Mouse (Mus musculus): ENCODE results near the gene Rnf41.

The Rnf41 gene

DNA sequence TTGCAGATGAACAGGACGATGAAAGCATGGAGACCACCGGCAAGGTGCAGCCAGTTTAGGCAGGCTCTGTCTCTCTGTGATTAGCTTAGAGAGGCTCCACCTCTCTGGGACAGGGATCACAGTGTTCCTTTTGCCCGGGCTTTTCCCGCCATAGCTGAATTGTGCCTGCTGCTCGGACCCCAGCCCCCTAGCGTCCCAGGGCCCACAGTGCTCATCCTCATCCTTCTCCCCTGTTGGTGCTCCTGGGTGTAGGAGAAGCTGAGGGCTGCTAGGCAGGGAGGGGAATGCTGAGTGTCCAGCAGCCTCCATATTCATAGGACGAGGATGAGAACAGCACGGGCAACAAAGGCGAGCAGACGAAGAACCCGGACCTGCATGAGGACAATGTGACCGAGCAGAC lies 62.9 kb downstream of the Rnf41 start:
- no peak for DNase-seq (ENCODE audit: inconsistent ontology term)

DNA sequence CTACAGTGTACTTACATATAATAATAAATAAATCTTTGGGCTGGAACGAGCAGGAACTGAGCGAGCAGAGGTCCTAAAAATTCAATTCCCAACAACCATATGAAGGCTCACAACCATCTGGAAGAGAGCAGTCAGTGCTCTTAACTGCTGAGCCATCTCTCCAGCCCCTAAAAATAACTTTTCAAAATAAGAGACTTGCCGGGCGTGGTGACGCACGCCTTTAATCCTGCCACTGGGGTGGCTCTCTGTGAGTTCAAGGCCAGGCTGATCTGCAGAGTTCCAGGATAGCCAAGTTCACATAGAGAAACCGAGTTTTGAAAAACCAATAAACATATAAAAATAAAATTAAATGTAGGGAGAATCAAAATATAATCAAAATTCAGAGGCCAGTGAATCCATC lies 74.9 kb downstream of the Rnf41 start:
- DNase-seq (ENCODE audit: inconsistent ontology term): no peak

DNA sequence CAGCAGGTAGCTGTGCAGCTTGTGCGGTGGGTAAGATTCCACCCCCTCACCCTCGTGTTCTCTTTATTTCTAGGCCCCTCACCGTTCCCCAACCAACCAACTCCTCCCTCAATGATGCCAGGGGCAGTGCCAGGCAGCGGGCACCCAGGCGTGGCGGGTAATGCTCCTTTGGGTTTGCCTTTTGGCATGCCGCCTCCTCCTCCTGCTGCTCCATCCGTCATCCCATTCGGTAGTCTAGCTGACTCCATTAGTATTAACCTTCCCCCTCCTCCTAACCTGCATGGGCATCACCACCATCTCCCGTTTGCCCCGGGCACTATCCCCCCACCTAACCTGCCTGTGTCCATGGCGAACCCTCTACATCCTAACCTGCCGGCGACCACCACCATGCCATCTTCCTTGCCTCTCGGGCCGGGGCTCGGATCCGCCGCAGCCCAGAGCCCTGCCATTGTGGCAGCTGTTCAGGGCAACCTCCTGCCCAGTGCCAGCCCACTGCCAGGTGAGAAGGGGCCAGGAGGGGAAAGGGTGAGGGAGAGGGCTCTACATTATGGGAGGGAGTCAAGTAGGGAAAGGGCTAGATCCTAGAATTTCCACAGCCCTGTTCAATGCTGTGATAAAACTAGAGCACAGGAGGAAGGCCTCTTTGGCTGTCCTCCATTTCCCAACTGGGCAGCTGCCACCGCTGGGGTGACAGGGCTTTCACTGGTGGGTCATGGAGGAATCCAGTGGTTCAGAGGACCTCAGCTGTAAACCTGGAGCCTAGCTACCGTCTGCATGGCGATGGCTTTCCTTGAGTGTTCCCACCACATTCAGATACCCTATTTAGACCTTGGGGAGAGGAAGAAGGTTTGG lies 76.6 kb downstream of the Rnf41 start:
- no peak for DNase-seq (ENCODE audit: inconsistent ontology term)

DNA sequence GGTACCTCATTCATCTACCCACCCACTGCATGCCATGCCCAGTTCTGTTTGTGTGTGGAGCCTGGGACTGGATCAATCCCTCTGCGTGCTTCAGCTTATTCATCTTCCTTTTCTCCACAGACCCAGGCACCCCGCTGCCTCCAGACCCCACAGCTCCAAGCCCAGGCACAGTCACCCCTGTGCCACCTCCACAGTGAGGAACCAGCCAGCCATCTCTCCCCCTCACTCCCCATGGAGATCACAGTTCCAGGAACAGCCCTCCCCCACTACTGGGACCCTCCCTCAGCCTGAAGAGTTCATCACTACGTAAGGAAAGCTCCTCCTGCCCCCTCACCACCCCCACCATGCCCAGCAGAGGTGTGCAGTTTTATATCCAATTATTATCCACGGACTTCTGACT lies 77.3 kb downstream of the Rnf41 start:
- no peak for DNase-seq (ENCODE audit: inconsistent ontology term)

DNA sequence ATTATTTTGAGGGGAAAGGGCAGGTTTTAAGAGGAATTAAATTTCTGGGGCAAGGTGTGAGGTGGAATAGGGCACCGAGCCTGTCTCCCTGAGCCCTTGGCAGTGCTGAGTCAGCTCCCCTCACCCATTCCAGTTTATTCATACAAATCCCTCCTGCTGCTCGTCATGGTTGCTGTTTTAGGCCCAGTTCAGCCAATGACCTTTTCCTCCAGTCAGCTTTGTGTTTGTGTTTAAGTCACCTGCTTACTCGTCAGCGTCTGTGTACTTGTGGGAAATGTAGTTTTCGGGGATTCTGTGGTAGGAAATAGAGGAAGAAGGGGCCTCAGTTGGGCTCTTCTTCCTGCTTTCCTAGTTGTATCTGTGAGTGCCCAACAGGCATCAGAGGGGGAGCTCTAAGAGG lies 77.9 kb downstream of the Rnf41 start:
- DNase-seq (ENCODE audit: inconsistent ontology term): peak; percentile 36

DNA sequence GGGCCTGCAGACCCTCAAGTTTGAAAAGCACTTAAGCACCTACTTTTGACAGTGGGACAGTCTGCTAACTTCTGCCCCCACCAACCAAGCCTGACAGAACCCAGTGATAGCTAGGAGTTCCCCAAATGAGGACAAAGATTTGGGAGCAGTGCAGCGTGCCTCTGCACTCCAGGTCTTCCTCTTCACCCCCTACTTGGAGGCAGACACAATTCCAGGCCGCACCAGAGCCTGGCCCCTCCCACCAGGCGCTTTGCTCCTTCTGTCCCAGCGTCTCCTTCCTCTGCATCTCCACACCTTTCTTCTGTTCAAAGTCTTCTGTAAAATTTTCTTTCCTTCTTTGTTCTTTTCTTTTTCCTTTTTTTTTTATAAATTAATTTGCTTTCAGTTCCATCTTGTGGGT lies 78.3 kb downstream of the Rnf41 start:
- no peak for DNase-seq (ENCODE audit: inconsistent ontology term)

GRCm38 (mm10) chr10:128490232-128490631 lies 78.8 kb downstream of the Rnf41 start:
- peak; percentile 70 for DNase-seq (ENCODE audit: inconsistent ontology term)

- DNase-seq (ENCODE audit: inconsistent ontology term): no peak
Observed at GRCm38 (mm10) chr10:128490912-128491311, 79.5 kb downstream of the Rnf41 start.

Data from Muller cell, postnatal 12 days (primary cell).